Mouse (Mus musculus) frontal cortex, postnatal 36 days (tissue): ENCODE measurements around the gene Fbxw22.
"Not testable (repeated sequence)": the region's sequence is repeated elsewhere in the genome, so short reads cannot be mapped to it uniquely, and the experiment has no call there.

ENCODE experiments used
- DNase-seq, 2 experiments: peaks; one replicate each; pipeline ENCODE4 v3.0.0; 2022; ENCODE audit warnings: low spot score in 2 of 2

Fbxw22 gene

DNA sequence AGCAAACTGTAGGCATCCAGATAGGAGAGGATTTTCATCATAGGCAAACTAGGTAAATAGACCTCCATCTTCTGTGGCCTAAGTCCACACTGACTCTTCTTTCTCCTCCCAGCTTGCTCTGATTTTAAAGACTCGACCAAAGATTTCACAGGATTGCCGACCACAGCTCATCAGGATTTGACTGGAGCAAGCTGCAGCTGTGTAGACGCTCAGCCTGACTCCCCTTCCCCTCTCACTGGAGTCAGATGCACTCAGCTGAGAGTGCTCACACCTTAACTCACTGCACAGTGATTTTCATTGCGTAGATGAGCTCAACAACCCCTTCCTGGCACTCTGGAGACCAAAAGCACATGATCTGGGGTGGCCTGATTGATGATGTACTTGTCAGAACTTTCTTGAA, at the start of gene Fbxw22:
TSS of gene Fbxw22 (minus strand) at position 101 of the 400 bp plus-strand sequence.
- DNase-seq: not testable (repeated sequence)

DNA sequence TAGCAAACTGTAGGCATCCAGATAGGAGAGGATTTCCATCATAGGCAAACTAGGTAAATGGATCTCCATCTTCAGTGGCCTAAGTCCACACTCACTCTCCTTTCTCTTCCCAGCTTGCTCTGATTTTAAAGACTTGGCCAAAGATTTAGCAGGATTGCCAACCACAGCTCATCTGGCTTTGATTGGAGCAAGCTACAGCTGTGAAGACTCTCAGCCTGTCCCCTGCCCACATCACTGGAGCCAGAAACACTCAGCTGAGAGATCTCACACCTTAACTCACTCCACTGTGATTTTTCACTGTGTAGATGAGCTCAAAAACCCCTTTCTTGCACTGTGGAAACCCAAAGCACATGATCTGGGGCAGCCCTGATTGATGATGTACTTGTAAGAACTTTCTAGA, 44.9 kb upstream of the Fbxw22 start, which contains the start of gene Fbxw16:
TSS of gene Fbxw16 (minus strand) at position 101 of the 400 bp plus-strand sequence.
- no peak for DNase-seq

DNA sequence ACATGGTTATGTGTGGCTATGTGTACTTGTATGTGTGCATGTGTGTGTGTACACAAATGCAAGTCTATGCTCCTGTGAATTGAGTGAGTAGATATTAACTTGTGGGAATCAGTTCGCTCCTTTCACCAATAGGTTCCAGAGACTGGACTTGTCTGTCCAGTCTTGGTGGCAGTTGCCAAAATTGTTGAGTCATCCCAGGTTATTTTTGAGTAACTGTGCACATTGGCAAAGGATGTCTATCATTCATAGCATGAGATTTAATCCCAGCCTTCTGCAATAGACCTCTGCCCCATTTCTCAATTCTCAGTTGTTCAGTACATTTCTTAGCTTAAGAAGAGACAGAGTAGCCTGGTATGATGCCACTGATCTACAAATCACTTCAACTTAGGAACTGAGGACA, 28.9 kb upstream of the Fbxw22 start:
- DNase-seq: no peak

DNA sequence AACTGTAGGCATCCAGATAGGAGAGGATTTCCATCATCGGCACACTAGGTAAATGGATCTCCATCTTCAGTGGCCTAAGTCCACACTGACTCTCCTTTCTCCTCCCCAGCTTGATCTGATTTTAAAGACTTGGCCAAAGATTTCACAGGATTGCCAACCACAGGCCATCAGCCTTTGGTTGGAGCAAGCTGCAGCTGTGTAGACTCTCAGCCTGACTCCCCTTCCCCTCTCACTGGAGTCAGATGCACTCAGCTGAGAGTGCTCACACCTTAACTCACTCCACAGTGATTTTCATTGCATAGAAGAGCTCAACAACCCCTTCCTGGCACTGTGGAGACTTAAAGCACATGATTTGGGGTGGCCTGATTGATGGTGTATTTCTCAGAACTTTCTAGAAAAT, 64.5 kb downstream of the Fbxw22 start, which contains the start of gene Fbxw28:
TSS of gene Fbxw28 (minus strand) at position 101 of the 400 bp plus-strand sequence.
- not testable (repeated sequence) for DNase-seq
